Mouse (Mus musculus): Measurements from ENCODE around the gene Adprhl2.

The Adprhl2 gene

GRCm38 (mm10) chr4:126306058-126306457 is 15.4 kb downstream of the Adprhl2 start:
- DNase-seq (ENCODE audit: low spot score) = no peak

DNA sequence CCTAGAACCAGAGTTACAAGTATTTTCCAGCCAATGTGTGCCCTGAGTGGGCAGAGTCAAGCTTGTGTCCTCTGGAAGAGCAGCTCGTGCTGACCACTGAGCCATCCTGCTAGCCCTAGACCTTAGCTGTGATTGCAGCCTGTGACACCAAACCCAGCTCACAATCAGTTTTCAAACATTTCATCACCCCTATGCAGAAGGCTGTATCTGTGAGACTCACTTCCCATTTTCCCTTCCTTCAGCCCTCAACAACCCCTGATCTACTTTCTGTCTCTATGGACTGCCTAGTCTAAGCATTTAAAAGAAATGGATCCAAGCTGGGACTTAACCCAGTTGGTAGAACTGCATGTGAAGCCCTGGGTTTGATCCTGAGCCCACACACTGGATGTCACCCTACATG is 16.1 kb downstream of the Adprhl2 start:
- no peak for DNase-seq (ENCODE audit: low spot score)

DNA sequence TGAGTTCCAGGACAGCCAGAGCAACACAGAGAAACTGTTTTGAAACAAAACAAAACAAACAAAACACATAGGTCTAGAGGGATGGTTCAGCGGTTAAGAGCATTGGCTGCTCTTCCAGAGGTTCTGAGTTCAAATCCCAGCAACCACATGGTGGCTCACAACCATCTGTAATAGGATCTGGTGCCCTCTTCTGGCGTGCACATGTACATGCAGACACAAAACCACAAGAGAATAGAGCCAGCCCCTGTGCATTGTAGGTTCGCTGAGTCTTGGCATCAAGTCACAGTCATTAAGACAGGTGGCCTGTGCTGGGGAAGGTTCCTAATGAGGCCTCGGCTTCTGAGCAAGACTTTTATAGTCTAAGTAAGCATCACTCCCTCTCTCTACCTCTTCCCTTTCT is 17.6 kb downstream of the Adprhl2 start:
- DNase-seq (ENCODE audit: low spot score) = no peak

- DNase-seq (ENCODE audit: low spot score) = no peak
Observed at GRCm38 (mm10) chr4:126301584-126302309, 19.8 kb downstream of the Adprhl2 start.

GRCm38 (mm10) chr4:126300916-126301583 is 20.5 kb downstream of the Adprhl2 start:
- no peak for DNase-seq (ENCODE audit: low spot score)

- DNase-seq (ENCODE audit: low spot score) = peak; percentile 63
Observed at GRCm38 (mm10) chr4:126296617-126297101, 24.8 kb downstream of the Adprhl2 start.

GRCm38 (mm10) chr4:126295937-126296336 is 25.6 kb downstream of the Adprhl2 start:
- no peak for DNase-seq (ENCODE audit: low spot score)

DNA sequence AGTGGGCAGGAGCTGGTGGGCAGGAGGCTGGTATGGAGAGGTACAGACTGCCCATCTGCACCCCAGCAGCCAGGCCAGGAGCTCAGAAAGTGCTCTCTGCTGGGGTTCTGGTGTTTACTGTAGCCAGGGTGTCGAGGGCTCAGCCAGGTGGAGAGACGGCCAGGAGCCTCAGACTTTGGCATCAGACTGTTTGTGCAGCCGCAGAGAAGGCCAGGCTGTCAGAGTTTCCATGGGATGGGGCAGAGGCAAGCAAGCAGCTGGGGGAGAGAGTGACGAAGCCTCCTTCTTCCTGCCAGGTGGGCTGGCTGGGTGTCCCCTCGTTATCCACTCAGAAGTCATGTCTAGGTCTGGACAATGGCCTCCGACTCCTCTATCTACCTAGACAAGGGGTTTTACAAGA is 26.4 kb downstream of the Adprhl2 start:
- no peak for DNase-seq (ENCODE audit: low spot score)

DNA sequence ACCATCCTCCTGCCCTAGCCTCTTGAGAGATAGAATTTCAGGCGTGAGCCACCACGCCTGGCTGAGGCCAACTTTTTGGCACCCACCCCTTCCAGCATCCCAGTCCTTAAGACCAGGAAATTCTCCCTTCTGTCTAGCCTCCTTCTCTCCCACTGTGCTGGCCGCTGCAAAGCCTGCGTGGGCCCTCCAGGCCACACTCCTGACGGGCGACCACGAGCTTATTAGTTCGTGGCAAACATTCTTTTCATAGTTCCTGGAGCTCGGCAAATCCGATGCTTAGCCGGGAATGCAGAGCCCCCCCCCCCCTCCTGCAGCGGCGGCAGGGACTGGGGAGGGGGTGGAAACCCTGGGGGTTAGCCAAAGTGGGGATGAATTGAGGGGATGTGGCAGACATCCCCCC is 30.3 kb downstream of the Adprhl2 start:
- DNase-seq (ENCODE audit: low spot score) = no peak

DNA sequence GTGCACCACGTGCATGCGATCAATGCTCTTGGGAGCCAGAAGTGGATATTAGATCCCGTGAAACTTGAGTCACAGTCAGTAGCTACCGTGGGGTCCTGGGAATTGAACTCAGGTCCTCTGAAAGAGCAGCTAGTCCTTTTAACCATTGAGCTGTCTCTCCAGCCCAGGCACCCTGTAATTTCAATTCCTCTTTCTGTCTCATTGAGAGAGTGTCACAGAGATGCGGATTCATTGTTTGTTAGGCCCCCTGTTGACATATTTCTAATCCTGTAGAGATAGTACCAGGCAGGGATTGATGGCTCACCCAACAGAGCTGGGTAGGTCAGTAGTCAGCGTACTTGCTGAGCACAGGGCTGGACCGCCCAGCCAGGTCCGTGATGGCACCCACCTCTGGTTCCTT is 31.2 kb downstream of the Adprhl2 start:
- no peak for DNase-seq (ENCODE audit: low spot score)

DNA sequence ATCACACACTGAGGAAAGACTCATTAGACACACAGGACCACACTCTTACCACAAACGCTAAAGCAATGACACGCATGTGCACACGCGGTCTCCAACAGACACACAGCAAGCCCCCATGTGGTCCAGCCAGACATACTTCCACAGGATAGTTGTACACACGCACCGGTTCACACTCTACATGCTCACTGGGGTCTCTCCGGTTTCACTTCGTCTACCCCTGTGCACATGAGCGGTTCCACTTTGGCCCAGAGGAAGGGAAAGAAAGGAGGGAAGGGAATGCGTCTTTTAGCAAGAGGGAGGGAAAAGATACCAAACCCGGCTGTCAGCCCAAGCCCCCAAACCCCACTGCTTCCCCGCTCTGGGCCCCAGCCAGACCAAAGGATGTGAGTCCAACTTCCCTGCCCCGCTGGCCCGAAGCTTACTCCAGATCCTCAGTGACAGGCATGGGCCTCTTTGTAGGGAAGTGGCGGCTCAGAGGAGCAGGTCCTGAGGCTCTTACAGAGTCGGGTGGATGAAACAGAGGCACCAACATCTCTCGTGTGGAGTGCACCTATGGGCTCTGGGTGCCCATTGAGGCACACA is 33.3 kb downstream of the Adprhl2 start:
- DNase-seq (ENCODE audit: low spot score) = no peak

DNA sequence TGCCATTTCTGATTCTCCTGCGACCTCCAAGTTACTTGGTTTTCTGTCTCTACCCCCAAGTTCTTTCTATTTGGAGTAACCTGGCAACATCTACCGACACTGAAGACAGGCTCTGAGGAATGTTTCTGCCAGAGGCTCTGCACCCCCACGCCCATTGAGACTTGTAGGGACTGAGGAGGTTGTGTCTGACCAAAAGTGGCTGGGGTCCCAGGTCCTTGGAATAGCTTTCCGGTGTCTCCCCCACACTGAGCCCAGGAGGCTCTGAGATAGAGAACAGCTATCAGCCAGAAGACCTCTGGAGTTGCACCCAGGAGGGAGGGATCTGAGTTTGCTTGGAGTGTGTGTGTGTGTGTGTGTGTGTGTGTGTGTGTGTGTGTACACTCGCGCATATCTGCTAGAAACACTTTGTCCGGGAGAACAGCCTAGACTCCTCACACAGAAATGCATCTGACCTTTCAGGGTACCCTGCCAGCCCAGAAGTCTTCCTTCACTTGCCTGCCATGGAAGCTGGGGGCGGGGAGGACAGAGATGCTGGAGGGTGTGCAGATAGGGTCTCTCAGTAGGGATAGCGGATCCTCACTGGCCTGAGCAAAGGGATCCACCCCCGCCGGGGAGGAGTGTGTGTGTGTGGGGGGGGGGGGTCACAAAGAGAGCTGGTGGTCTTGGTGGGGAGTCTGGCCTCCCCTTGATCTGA is 34.1 kb downstream of the Adprhl2 start:
- no peak for DNase-seq (ENCODE audit: low spot score)

GRCm38 (mm10) chr4:126286492-126286891 is 35.0 kb downstream of the Adprhl2 start, which contains the start of gene Col8a2:
TSS of gene Col8a2 (plus strand) at chr4:126286793.
- no peak for DNase-seq (ENCODE audit: low spot score)

DNA sequence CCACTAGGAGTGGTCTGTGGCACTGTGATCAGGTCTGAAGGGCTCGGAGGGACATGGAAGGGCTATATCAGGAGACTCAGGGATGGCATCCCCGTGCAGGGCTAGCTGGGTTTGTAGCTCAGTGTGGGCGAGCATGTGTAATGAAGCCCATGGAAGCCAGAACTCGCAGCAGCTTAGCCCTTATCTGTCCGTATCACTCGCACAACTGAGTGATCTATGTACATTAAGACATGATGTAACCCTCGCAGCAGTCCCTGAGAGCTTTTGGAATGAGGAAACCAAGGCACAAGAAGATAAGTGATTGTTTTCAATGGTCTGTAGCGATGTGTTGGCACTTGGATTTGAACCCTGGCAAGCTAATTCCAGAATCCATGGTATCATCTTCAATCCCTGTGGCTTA is 37.9 kb downstream of the Adprhl2 start:
- DNase-seq (ENCODE audit: low spot score) = no peak

GRCm38 (mm10) chr4:126281706-126282105 is 39.8 kb downstream of the Adprhl2 start:
- no peak for DNase-seq (ENCODE audit: low spot score)

DNA sequence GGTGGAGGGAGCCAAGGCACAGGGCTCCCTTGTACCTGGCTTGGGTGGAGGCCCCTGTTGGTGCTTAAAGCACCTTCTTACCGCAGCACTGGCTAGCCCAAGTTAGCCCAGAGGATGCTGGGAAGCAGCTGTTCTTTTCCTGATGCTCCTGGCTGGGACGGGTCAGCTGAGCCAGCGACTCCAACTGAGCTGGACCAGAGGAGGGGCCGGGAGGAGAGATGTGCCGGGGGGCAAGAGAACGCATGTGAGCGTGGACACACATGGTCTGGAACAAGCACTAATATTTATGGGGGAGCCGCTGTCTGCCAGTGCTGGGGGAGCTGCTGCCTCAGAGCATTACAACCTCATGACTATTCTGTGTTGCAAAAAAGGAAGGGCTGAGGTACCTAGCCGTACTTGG is 42.5 kb downstream of the Adprhl2 start:
- DNase-seq (ENCODE audit: low spot score) = no peak

DNA sequence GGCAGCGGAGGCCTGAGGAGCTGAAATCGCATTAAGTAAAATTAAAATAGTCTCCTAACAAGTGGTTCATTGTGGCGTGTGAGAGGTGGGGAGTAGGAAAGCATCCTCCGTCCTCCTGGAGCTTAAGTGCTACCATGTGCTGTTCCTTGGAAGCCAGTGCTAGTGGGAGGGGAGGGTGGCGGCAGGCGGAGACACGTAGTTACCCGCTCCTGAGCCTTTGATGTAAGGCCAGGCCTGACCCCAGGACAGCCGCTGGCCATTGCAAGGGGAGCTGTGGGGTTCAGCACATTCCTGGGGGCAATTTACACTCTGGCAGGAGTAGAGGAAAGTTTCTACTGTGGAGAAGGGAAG is 43.0 kb downstream of the Adprhl2 start:
- no peak for DNase-seq (ENCODE audit: low spot score)

- DNase-seq (ENCODE audit: low spot score) = peak; percentile 48
Observed at GRCm38 (mm10) chr4:126277906-126278564, 43.5 kb downstream of the Adprhl2 start.

DNA sequence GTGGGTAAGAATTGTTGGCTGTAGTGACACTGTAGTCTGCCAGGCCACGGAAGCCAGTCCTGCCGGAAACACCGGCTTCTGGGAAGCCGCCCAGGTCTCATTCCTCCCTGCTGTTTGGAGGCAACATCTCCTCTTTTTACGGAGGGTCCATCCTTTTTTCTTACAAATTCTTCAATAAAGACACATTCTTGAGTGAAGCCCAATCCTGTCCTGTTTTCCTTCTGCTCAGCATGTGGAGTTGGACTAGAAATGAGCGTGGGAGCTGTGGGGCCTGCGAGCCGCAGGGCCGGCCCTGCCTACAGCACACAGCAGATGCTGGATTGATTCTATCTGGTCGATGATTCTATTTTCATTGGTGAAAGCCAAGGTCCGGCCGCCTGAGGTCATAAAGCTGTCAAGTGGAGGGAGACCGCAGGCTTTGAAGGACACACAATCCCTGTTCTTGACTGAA is 45.8 kb downstream of the Adprhl2 start:
- DNase-seq (ENCODE audit: low spot score) = no peak

DNA sequence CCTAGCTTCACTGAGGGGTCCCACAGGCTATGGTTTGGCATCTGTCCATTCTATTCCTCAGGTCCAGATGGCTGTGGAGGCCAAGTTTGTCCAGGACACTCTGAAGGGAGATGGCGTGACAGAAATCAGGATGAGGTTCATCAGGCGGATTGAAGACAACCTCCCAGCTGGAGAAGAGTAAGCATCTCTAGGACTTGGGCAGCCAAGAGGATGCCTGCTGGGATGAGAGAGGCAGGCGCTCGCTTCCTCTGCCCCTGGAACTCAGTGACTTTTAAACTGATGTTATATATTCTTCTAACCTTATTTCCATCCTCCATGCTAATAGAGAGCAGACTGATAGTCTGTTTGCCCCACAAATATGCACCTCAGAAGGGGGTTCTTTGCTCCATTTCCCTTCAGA is 46.4 kb downstream of the Adprhl2 start:
- DNase-seq (ENCODE audit: low spot score) = no peak

DNA sequence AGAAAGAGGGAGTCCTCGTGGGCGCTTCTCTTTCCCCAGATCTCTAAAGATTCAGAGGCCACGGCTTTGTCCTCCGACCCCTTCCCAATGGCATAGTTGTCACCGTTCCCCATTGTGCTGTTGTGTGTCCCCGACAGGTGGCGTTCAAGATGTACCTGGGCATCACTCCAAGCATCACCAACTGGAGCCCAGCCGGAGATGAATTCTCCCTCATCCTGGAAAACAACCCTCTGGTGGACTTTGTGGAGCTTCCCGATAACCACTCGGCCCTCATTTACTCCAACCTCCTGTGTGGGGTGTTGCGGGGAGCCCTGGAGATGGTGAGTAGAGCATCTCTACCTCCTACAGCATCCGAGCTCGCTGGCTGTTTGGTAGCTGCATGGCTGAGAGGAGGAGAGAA is 47.8 kb downstream of the Adprhl2 start:
- no peak for DNase-seq (ENCODE audit: low spot score)

- no peak for DNase-seq (ENCODE audit: low spot score)
Observed at GRCm38 (mm10) chr4:126269292-126269691, 52.2 kb downstream of the Adprhl2 start.

Data from lung, postnatal 25 days (tissue).